Mouse (Mus musculus): ENCODE data around the gene 1700037H04Rik. TPM values are rescaled to one million over a fixed set of nuclear protein-coding genes. Genes with fewer than 3 reads are reported as not detected.

1700037H04Rik gene
- polyA plus RNA-seq, 1 experiment = 55.6 TPM

DNA sequence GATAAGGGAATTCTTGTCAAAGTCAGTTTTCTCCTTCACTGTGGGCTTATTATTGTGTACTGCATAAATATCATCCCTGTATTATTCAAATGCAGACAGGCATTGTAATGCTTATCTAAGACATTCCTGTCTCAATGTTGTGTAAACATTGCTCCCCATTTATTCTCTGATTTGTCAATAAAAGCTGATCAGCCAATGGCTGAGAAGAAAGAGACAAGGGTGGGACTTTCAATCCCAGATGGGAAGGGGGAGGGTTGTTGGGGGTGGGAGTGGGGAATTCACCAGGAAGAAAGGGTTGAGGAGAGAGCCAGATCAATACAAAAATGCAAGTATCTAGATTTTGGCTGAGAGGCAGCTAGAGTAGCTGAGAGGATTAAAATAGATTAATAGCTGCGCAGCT is 9.0 kb upstream of the 1700037H04Rik start:
- TF ChIP-seq POLR2A (IDR thresholded peaks at IDR 0.05; ENCODE audit: borderline replicate concordance, low read depth, low read length) = no peak
- TF ChIP-seq CTCF (IDR thresholded peaks at IDR 0.05; ENCODE audit: low read depth, low read length) = no peak

DNA sequence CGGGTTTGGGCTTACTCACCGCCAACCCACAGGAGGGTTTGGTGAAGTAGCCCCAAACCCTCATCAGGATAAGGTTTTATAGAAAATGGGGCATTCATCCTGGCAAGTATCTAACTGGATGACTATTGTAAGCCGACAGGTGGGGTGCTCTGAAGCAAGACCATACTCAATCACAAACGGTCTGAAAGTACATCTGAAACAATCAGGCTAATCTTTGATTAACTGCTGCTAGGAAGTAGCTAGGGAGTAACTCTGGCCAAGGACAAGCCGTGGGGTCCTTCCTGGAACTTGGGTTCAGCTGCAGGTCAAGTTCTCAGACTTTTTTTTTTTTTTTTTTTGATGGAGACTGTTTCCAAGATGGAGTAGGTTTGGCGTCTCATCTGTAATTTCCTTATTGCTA is 8.1 kb upstream of the 1700037H04Rik start:
- Histone ChIP-seq H3K4me3 (ENCODE audit: insufficient read depth, low read length) (no peak overlapping the region), H3K27ac (ENCODE audit: insufficient read depth, low read depth, low read length) (no peak overlapping the region), H3K4me1 (ENCODE audit: control insufficient read depth, insufficient read depth, low read length) (peaks cover 13% of the 10 kb centered on the region)
- TF ChIP-seq POLR2A (IDR thresholded peaks at IDR 0.05; ENCODE audit: borderline replicate concordance, low read depth, low read length) (no peak), CTCF (IDR thresholded peaks at IDR 0.05; ENCODE audit: low read depth, low read length) (no peak)

More for the DNA sequence above, 9.0 kb upstream of the 1700037H04Rik start:
- peaks cover 13% of the 10 kb centered on the region for H3K4me1 ChIP-seq (ENCODE audit: control insufficient read depth, insufficient read depth, low read length)
- no peak overlapping the region for H3K4me3 ChIP-seq (ENCODE audit: insufficient read depth, low read length)
- no peak overlapping the region for H3K27ac ChIP-seq (ENCODE audit: insufficient read depth, low read depth, low read length)

- TF ChIP-seq POLR2A (IDR thresholded peaks at IDR 0.05; ENCODE audit: borderline replicate concordance, low read depth, low read length) (no peak), CTCF (IDR thresholded peaks at IDR 0.05; ENCODE audit: low read depth, low read length) (no peak)
- Histone ChIP-seq H3K4me1 (ENCODE audit: control insufficient read depth, insufficient read depth, low read length) (peaks cover 13% of the 10 kb centered on the region), H3K4me3 (ENCODE audit: insufficient read depth, low read length) (no peak overlapping the region), H3K27ac (ENCODE audit: insufficient read depth, low read depth, low read length) (peak overlapping the region; percentile 28)
Observed at GRCm38 (mm10) chr2:131166172-131166571, 6.3 kb upstream of the 1700037H04Rik start.

GRCm38 (mm10) chr2:131163924-131164323 is 4.0 kb upstream of the 1700037H04Rik start:
- Histone ChIP-seq H3K27ac (ENCODE audit: insufficient read depth, low read depth, low read length) (no peak overlapping the region), H3K4me1 (ENCODE audit: control insufficient read depth, insufficient read depth, low read length) (peaks cover 13% of the 10 kb centered on the region), H3K4me3 (ENCODE audit: insufficient read depth, low read length) (no peak overlapping the region)
- TF ChIP-seq POLR2A (IDR thresholded peaks at IDR 0.05; ENCODE audit: borderline replicate concordance, low read depth, low read length) = no peak
- no peak for TF ChIP-seq CTCF (IDR thresholded peaks at IDR 0.05; ENCODE audit: low read depth, low read length)

- TF ChIP-seq POLR2A (IDR thresholded peaks at IDR 0.05; ENCODE audit: borderline replicate concordance, low read depth, low read length) (no peak), CTCF (IDR thresholded peaks at IDR 0.05; ENCODE audit: low read depth, low read length) (no peak)
- Histone ChIP-seq H3K27ac (ENCODE audit: insufficient read depth, low read depth, low read length) (peak overlapping the region; percentile 54), H3K4me1 (ENCODE audit: control insufficient read depth, insufficient read depth, low read length) (peaks cover 9% of the 10 kb centered on the region), H3K4me3 (ENCODE audit: insufficient read depth, low read length) (peak overlapping the region; percentile 70)
Observed at GRCm38 (mm10) chr2:131160671-131161111, 810 bp upstream of the 1700037H04Rik start.

- H3K4me1 ChIP-seq (ENCODE audit: control insufficient read depth, insufficient read depth, low read length) = peaks cover 6% of the 10 kb centered on the region
- H3K4me3 ChIP-seq (ENCODE audit: insufficient read depth, low read length) = peak overlapping the region; percentile 63
- no peak for TF ChIP-seq POLR2A (IDR thresholded peaks at IDR 0.05; ENCODE audit: borderline replicate concordance, low read depth, low read length)
- no peak for TF ChIP-seq CTCF (IDR thresholded peaks at IDR 0.05; ENCODE audit: low read depth, low read length)
- no peak overlapping the region for H3K27ac ChIP-seq (ENCODE audit: insufficient read depth, low read depth, low read length)
Observed at GRCm38 (mm10) chr2:131159491-131159910, 380 bp downstream of the 1700037H04Rik start.

DNA sequence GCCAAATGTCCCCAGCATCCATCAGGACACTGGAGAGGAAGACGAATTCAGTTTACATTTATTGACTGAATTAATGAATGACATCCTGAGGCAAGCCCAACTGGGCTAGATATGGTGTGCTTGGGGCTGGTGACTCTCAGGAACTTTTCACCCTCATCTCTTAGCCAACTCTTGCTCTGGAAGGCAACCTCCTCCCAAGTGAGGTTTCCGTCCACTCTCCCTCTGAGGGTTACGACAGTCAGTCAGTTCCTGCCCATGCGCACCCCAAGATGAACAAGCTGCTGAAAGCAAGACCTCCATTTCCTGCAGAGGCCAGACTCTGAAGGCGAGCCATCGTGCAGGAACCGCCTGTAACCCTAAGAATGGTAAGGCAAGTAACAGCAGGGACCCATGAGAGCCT is 2.9 kb downstream of the 1700037H04Rik start:
- H3K4me3 ChIP-seq (ENCODE audit: insufficient read depth, low read length) = no peak overlapping the region
- no peak overlapping the region for H3K27ac ChIP-seq (ENCODE audit: insufficient read depth, low read depth, low read length)
- peaks cover 6% of the 10 kb centered on the region for H3K4me1 ChIP-seq (ENCODE audit: control insufficient read depth, insufficient read depth, low read length)
- TF ChIP-seq CTCF (IDR thresholded peaks at IDR 0.05; ENCODE audit: low read depth, low read length) = no peak
- no peak for TF ChIP-seq POLR2A (IDR thresholded peaks at IDR 0.05; ENCODE audit: borderline replicate concordance, low read depth, low read length)

DNA sequence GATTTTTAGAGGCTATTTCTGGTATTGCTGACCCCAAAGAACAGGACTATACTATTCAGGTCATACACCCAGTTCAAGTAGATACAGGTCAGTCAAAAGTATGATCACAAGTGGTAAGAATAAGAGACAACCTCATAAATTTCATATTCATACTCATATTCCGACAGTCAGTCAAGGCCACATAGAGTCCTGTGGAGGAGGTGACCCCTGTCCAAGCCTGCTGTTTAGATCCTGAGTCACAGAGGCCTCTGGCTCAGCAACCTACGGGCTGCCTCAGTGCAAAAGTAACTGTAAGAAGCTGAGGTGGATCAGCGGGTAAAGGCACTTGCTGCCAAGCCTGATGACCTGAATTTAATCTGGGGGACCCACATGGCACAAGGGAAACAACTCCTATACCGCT is 5.8 kb downstream of the 1700037H04Rik start:
- peaks cover 6% of the 10 kb centered on the region for H3K4me1 ChIP-seq (ENCODE audit: control insufficient read depth, insufficient read depth, low read length)
- TF ChIP-seq POLR2A (IDR thresholded peaks at IDR 0.05; ENCODE audit: borderline replicate concordance, low read depth, low read length) = no peak
- no peak for TF ChIP-seq CTCF (IDR thresholded peaks at IDR 0.05; ENCODE audit: low read depth, low read length)
- H3K27ac ChIP-seq (ENCODE audit: insufficient read depth, low read depth, low read length) = no peak overlapping the region
- H3K4me3 ChIP-seq (ENCODE audit: insufficient read depth, low read length) = no peak overlapping the region

GRCm38 (mm10) chr2:131152166-131152730 is 7.6 kb downstream of the 1700037H04Rik start:
- no peak overlapping the region for H3K27ac ChIP-seq (ENCODE audit: insufficient read depth, low read depth, low read length)
- no peaks in the 10 kb centered on the region for H3K4me1 ChIP-seq (ENCODE audit: control insufficient read depth, insufficient read depth, low read length)
- no peak for TF ChIP-seq CTCF (IDR thresholded peaks at IDR 0.05; ENCODE audit: low read depth, low read length)
- no peak for TF ChIP-seq POLR2A (IDR thresholded peaks at IDR 0.05; ENCODE audit: borderline replicate concordance, low read depth, low read length)
- H3K4me3 ChIP-seq (ENCODE audit: insufficient read depth, low read length) = no peak overlapping the region

DNA sequence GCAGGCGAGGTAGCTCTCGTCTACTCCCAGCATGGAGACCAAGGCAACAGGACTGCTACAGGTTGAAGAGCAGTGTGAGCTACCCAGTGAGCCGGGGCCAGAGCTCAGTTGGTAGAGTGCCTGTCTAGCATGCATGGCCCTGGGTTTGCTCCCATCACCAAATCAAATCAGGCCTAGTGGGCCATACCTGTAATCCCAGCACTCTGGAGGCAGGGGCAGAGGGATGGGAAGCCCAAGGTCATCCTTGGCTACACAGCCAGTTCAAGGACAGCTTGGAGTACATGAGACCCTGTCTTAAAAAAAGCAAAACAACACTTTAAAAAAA is 10.7 kb downstream of the 1700037H04Rik start:
- TF ChIP-seq CTCF (IDR thresholded peaks at IDR 0.05; ENCODE audit: low read depth, low read length) = no peak
- TF ChIP-seq POLR2A (IDR thresholded peaks at IDR 0.05; ENCODE audit: borderline replicate concordance, low read depth, low read length) = no peak
- no peak overlapping the region for H3K27ac ChIP-seq (ENCODE audit: insufficient read depth, low read depth, low read length)
- no peaks in the 10 kb centered on the region for H3K4me1 ChIP-seq (ENCODE audit: control insufficient read depth, insufficient read depth, low read length)
- H3K4me3 ChIP-seq (ENCODE audit: insufficient read depth, low read length) = no peak overlapping the region
